Mouse (Mus musculus): ENCODE data around the gene Epb41l5. TPM values are rescaled to one million over a fixed set of nuclear protein-coding genes. Genes with fewer than 3 reads are reported as not detected.

Epb41l5 gene
- polyA plus RNA-seq, 1 experiment from 2014 or later = 64.0 TPM

DNA sequence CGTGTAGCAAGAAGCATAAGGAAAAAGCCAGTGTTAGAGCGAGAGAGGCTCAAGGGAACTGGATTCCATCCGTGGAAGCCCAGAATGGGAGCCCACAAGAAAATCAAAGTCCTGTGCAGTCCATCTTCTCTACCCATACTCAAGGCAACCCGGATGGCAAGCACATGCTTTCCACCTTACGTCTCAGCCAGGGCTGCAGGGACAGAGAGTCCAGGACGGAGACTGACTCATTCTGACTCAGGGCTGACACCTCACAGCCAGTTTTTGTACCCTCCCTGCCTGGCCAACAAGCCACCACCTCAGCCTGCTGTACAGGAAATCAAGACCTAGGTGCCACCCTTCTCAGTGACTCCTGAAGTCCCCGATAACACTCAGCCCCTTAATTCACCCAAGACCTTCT, 139.3 kb downstream of the Epb41l5 start:
- Histone ChIP-seq H3K27me3 (no peaks in the 10 kb centered on the region), H3K4me3 (replicated peaks) (no peak overlapping the region), H3K9ac (no peak overlapping the region), H3K4me1 (peaks cover 25% of the 10 kb centered on the region), H3K27ac (no peak overlapping the region), H3K4me2 (no peak overlapping the region), H3K36me3 (no peaks in the 10 kb centered on the region), H3K9me3 (replicated peaks) (no peaks in the 10 kb centered on the region)
- ATAC-seq (replicated peaks; ENCODE audit: low FRiP score) = no peak
- 85% methylated on average over 7 of the region's 7 CpGs for WGBS

- Histone ChIP-seq H3K4me2 (no peak overlapping the region), H3K27me3 (no peaks in the 10 kb centered on the region), H3K36me3 (no peaks in the 10 kb centered on the region), H3K4me3 (replicated peaks) (no peak overlapping the region), H3K9me3 (replicated peaks) (no peaks in the 10 kb centered on the region), H3K27ac (peak overlapping the region; percentile 69), H3K9ac (no peak overlapping the region), H3K4me1 (peaks cover 28% of the 10 kb centered on the region)
- ATAC-seq (replicated peaks; ENCODE audit: low FRiP score) = no peak
- WGBS = 42% methylated on average over 4 of the region's 4 CpGs
These were observed 140.3 kb downstream of the Epb41l5 start for GRCm38 (mm10) chr1:119508548-119508947.

- no peak overlapping the region for H3K9ac ChIP-seq
- no peaks in the 10 kb centered on the region for H3K27me3 ChIP-seq
- no peaks in the 10 kb centered on the region for H3K9me3 ChIP-seq (replicated peaks)
- H3K4me2 ChIP-seq = no peak overlapping the region
- H3K27ac ChIP-seq = no peak overlapping the region
- H3K4me1 ChIP-seq = peaks cover 42% of the 10 kb centered on the region
- no peak overlapping the region for H3K4me3 ChIP-seq (replicated peaks)
- H3K36me3 ChIP-seq = peaks cover 8% of the 10 kb centered on the region; the same call in 1 of the 2 replicates
- 90% methylated on average over 3 of the region's 3 CpGs for WGBS
- ATAC-seq (replicated peaks; ENCODE audit: low FRiP score) = no peak
These were observed 142.8 kb downstream of the Epb41l5 start for GRCm38 (mm10) chr1:119505951-119506350.

DNA sequence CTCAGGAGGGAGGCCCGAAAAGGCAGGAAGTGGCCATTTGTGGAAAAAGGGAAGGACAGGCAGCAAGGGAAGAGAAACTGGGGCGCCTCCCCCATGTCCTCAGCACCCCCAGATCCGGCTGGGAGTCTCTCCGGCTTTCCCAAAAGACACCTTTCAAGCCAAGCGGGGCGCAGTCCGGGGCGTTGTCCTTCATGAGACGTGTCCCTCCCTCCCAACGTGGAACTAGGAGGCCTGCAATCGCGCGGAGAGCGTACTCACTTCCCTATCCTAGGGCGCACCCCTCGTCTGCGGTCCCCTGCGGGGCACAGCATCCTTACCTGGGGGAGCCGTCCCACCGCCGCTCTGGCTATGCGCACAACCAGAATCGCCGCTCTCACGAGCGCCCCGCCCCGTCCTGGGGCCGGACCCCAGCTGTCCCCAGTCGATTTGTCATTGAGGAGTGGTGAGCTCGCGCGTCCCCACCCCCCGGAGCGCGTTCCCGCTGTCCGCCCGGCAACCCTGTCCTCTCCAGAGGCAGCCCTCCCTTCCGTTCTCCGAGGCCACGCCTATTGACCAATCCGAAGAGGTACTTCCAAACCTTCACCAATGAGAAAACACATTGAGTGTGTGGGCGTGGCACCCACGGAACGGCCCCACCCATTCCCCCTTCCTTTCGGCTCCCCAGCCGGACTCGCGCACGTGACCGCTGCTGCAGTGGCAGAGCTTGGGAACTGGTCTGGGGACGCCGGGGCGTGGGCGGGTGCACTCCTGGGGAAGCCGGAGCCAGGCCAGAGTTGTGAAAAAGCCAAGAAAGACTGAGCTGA, 144.3 kb downstream of the Epb41l5 start, which contains the start of gene Ralb:
Gene Ralb (minus strand): TSS at position 535 of the 803 bp plus-strand sequence.
- Histone ChIP-seq H3K27ac (peak within 1 kb of the TSS; percentile 87), H3K27me3 (no peaks in the 10 kb centered on the region), H3K4me2 (peak within 1 kb of the TSS; percentile 73), H3K4me1 (peaks cover 34% of the 10 kb centered on the region), H3K9ac (peak within 1 kb of the TSS; percentile 67), H3K9me3 (replicated peaks) (no peaks in the 10 kb centered on the region), H3K4me3 (replicated peaks) (peak within 1 kb of the TSS; percentile 79), H3K36me3 (peaks cover 18% of the 10 kb centered on the region; the same call in 1 of the 2 replicates)
- under 1% methylated on average over 57 of the region's 57 CpGs for WGBS
- ATAC-seq (replicated peaks; ENCODE audit: low FRiP score) = peak; percentile 98

GRCm38 (mm10) chr1:119503808-119504207, 145.0 kb downstream of the Epb41l5 start:
- H3K27ac ChIP-seq = peak overlapping the region; percentile 87
- H3K9ac ChIP-seq = peak overlapping the region; percentile 67
- H3K9me3 ChIP-seq (replicated peaks) = no peaks in the 10 kb centered on the region
- H3K36me3 ChIP-seq = peaks cover 24% of the 10 kb centered on the region; the same call in 1 of the 2 replicates
- peaks cover 41% of the 10 kb centered on the region for H3K4me1 ChIP-seq
- no peak for ATAC-seq (replicated peaks; ENCODE audit: low FRiP score)
- WGBS = 13% methylated on average over 5 of the region's 5 CpGs
- no peaks in the 10 kb centered on the region for H3K27me3 ChIP-seq
- H3K4me3 ChIP-seq (replicated peaks) = peak overlapping the region; percentile 79
- peak overlapping the region; percentile 73 for H3K4me2 ChIP-seq

GRCm38 (mm10) chr1:119503181-119503580, 145.6 kb downstream of the Epb41l5 start:
- H3K27ac ChIP-seq = no peak overlapping the region

DNA sequence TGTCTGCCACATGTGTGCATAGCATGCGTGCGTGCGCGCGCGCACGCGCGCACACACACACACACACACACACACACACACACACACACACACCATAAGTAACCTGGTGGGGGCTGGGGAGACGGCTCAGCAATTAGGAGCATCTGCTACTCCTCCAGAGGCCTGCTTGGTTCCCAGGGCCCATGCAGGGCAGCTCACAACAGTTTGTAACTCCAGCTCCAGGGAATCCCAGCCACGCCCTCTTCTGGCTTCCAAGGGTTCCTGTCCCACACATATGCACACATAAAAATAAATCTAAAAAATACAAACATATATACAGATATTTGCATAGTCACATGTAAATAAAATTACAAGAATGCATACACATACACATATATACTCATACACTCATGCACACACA, 146.1 kb downstream of the Epb41l5 start:
- no peak for ATAC-seq (replicated peaks; ENCODE audit: low FRiP score)
- H3K36me3 ChIP-seq = peaks cover 25% of the 10 kb centered on the region; the same call in 1 of the 2 replicates
- H3K27ac ChIP-seq = no peak overlapping the region
- H3K27me3 ChIP-seq = no peaks in the 10 kb centered on the region
- H3K9ac ChIP-seq = no peak overlapping the region
- no peaks in the 10 kb centered on the region for H3K9me3 ChIP-seq (replicated peaks)
- H3K4me1 ChIP-seq = peaks cover 50% of the 10 kb centered on the region
- 89% methylated on average over 11 of the region's 11 CpGs for whole genome bisulfite sequencing
- peak overlapping the region; percentile 79 for H3K4me3 ChIP-seq (replicated peaks)
- peak overlapping the region; percentile 73 for H3K4me2 ChIP-seq

More at GRCm38 (mm10) chr1:119503181-119503580, 145.6 kb downstream of the Epb41l5 start:
- H3K4me2 ChIP-seq = peak overlapping the region; percentile 73
- 66% methylated on average over 3 of the region's 3 CpGs for WGBS
- peaks cover 47% of the 10 kb centered on the region for H3K4me1 ChIP-seq
- peak overlapping the region; percentile 79 for H3K4me3 ChIP-seq (replicated peaks)
- no peak for ATAC-seq (replicated peaks; ENCODE audit: low FRiP score)
- H3K9me3 ChIP-seq (replicated peaks) = no peaks in the 10 kb centered on the region
- no peaks in the 10 kb centered on the region for H3K27me3 ChIP-seq
- peak overlapping the region; percentile 67 for H3K9ac ChIP-seq
- H3K36me3 ChIP-seq = peaks cover 25% of the 10 kb centered on the region; the same call in 1 of the 2 replicates

DNA sequence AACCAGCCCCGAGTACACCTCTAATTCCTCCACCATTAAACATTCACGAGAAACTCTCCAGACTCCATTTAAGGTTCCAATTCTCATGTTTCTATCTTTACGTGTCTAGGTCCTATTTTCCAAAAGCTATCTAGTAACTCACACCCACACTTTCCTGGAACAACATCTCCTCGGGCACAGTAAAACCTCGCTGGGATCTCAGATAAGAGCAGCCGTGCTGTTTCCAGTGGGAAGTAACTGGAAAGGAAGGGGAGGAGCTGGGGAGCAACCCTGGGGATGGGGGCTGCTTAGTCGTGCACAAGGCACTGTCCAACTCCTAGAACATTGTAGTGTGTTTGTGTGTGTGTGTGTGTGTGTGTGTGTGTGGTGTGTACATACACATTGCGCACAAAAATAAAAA, 146.9 kb downstream of the Epb41l5 start:
- Histone ChIP-seq H3K27ac (no peak overlapping the region), H3K27me3 (no peaks in the 10 kb centered on the region), H3K4me3 (replicated peaks) (no peak overlapping the region), H3K9ac (no peak overlapping the region), H3K9me3 (replicated peaks) (no peaks in the 10 kb centered on the region), H3K36me3 (peaks cover 25% of the 10 kb centered on the region; the same call in 1 of the 2 replicates), H3K4me2 (no peak overlapping the region), H3K4me1 (peaks cover 54% of the 10 kb centered on the region)
- 65% methylated on average over 8 of the region's 8 CpGs for WGBS
- ATAC-seq (replicated peaks; ENCODE audit: low FRiP score) = no peak

DNA sequence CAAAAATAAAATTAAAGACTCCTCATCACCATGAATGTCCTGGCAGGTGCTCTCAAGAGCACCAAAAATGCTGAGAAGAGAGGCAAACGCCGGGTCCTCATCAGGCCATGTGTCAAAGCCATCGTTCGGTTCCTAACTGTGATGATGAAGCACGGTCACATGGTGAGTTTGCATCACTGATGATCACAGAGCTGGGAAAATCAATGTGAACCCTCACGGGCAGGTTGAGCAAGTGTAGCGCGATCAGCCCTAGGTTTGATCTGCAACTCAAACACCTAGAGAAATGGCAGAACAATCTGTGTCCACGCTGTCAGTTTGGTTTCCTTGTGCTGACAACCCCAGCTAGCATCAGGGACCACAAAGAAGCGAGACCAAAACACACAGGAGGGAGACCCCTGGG, 149.3 kb downstream of the Epb41l5 start:
- no peak overlapping the region for H3K9ac ChIP-seq
- 92% methylated on average over 10 of the region's 10 CpGs for whole genome bisulfite sequencing

GRCm38 (mm10) chr1:119498536-119499231, 150.1 kb downstream of the Epb41l5 start:
- H3K9me3 ChIP-seq (replicated peaks) = no peaks in the 10 kb centered on the region
- H3K36me3 ChIP-seq = peaks cover 25% of the 10 kb centered on the region; the same call in 1 of the 2 replicates
- peaks cover 56% of the 10 kb centered on the region for H3K4me1 ChIP-seq
- no peak overlapping the region for H3K9ac ChIP-seq
- H3K4me3 ChIP-seq (replicated peaks) = no peak overlapping the region
- ATAC-seq (replicated peaks; ENCODE audit: low FRiP score) = no peak
- H3K4me2 ChIP-seq = no peak overlapping the region
- H3K27me3 ChIP-seq = no peaks in the 10 kb centered on the region
- 82% methylated on average over 9 of the region's 9 CpGs for WGBS
- peak overlapping the region; percentile 38 for H3K27ac ChIP-seq

More for the DNA sequence above, 149.3 kb downstream of the Epb41l5 start:
- H3K4me3 ChIP-seq (replicated peaks) = no peak overlapping the region
- H3K36me3 ChIP-seq = peaks cover 25% of the 10 kb centered on the region; the same call in 1 of the 2 replicates
- H3K9me3 ChIP-seq (replicated peaks) = no peaks in the 10 kb centered on the region
- no peak overlapping the region for H3K4me2 ChIP-seq
- ATAC-seq (replicated peaks; ENCODE audit: low FRiP score) = no peak
- H3K27me3 ChIP-seq = no peaks in the 10 kb centered on the region
- H3K4me1 ChIP-seq = peaks cover 53% of the 10 kb centered on the region
- H3K27ac ChIP-seq = no peak overlapping the region; the same call in 1 of the 2 replicates

DNA sequence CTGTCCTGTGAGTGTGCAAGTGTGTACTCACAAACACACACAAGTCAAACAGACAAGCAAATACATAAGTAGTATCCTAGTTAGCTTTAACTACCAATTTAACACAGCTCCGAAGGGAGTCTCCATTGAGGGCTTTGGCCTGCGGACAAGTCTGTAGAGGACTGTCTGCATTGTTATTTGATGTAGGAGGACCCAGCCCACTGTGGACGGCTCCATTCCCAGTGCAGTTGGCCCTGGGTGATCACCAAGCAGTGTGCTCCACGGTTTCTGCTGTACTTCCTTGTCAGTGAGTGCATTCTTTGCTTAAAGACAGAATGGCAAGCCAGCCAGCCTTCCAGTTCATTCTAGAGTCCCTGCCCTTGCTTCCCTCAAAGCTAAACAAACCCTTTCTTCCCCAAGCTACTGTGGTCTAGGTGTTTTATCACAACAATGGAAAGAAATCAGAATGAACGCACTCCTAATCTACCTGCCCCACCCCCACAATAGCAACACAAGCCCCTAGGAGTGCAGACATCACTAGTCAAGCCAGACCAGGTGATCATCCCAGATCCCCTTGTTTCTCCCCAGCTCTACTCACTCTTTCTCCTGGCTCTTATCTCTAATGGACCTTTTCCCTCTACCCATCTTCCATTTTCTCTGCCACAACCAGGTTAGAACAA, 151.3 kb downstream of the Epb41l5 start:
- H3K9me3 ChIP-seq (replicated peaks) = no peaks in the 10 kb centered on the region

More for the DNA sequence above, 151.3 kb downstream of the Epb41l5 start:
- Histone ChIP-seq H3K4me3 (replicated peaks) (no peak overlapping the region), H3K27me3 (no peaks in the 10 kb centered on the region), H3K36me3 (peaks cover 28% of the 10 kb centered on the region; the same call in 1 of the 2 replicates), H3K27ac (no peak overlapping the region), H3K9ac (no peak overlapping the region), H3K4me2 (no peak overlapping the region), H3K4me1 (peaks cover 56% of the 10 kb centered on the region)
- no peak for ATAC-seq (replicated peaks; ENCODE audit: low FRiP score)
- 81% methylated on average over 5 of the region's 5 CpGs for WGBS
